Mouse (Mus musculus) heart, postnatal 4 days (tissue): ENCODE results near the gene Mfsd14a. TPM values are rescaled to one million over a fixed set of nuclear protein-coding genes. Genes with fewer than 3 reads are reported as not detected.

Source experiments
- DNase-seq: peaks from one replicate; pipeline ENCODE4 v3.0.0; 2021
- total RNA-seq, 2 experiments: library from RNA; stranded (reverse); gene quantifications; 2 replicates each; pipeline ENCODE4 v1.2.3; 2021

The Mfsd14a gene
- total RNA-seq, 2 experiments from 2014 or later, result 33.5 to 33.6 TPM

DNA sequence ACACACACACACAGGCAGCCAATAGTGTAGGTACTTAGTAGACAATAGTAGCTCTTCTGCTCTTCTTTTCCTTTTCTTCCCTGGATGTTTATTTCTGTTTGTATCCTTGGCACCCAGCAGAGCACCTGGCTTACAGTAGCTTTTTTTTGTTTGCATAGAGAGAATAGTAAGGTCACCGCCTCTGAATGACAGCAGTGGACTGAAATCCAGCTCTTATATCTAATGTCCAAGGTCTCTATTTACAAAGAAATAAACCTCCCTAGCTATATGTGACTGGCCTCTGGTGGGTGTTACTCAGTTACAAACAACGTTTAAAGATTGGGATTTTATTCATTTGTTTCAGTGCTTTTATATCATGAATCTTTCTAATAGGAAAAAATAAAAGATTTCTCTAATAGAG lies 62.8 kb downstream of the Mfsd14a start:
- DNase-seq, result no peak

DNA sequence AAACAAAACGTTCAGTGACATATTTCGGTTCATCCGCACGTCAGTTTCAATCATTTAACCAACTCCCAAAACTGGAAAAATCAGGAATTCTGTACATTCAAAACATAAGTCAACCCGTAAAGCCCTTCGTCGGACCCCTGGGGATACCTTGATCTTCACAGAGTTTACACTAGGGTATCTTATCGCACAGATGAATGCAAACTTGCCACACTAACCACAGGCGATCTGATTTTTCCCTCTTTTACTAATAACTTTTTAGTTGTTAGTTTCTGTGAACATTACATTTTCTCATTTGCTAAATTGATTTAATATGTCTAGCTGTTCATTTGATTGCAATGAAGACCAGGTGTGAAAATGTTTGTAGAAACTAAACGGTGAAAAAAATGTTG lies 66.9 kb downstream of the Mfsd14a start:
- no peak for DNase-seq

DNA sequence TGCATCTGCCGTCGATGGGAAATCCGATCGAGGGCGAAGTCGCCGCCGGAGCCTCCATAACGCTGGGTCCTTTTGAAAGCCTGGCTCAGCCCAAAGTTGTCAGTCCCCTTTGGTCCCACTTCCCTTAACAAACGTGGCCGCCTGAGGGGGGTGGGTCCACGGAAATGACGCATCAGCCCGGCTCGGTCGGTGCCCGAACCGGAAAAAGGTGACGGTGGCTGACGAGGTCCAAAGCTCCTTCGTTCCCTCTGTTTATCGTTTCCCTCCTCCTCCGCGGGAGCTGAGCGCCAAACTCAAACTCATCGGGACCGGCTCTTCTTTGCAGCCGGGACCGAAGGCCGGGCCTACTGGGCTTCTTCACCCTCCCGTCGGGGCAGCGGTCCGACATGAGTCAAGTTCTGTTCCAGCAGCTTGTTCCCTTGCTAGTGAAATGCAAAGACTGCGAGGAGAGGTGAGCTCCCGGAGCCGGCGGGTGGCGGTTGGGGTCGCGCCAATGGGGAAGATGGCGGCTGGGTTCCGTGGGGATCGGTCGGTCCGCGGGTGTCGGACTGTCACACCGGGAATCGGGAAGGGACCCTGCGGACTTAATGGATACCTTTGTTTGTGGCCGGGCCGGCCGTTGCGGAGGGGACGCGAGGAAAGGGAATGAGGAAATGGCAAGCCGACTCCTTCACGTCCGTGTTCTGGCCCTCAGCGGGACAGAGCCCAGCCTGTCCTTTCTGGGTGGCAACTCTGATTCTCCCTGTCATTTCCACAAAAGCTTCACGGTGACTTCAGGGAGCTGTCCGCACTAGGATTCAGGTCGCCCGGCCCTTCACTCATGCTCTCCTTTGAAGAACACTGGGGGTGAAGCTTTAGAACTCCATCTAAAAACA lies 67.5 kb downstream of the Mfsd14a start, which contains the start of gene Sass6:
Gene Sass6 (plus strand): TSS at position 255 of the 875 bp plus-strand sequence.
- peak; percentile 99 for DNase-seq

DNA sequence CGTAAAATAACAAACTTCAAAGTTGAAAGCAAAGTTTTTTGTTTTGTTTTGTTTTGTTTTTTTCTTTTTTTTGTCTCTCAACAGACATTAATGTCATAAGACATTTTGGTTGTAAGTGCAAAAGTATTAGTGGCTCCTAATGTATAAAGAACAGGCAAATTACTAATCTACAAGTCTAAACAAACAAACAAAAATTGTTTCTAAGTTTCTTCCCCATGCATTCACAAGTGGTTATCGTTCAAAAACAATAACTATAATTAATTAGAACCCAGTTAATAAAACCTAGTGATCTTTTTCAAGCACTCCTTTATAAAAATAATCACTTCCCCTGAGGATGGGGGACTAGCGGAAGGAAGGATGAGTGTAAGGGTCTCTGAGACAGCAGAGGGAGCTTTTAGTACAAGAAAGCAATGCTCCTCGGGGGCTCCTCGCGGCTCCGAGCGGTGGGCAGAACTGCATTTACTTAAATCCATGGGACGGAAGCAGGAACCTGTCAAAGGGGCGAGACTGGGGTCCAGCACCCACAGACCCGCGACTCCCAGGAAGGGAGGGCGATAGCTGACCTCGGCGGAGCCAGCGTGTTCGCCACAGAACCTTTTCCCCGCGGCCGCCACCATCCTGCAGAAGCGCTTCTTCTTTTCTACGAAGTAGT lies 68.3 kb downstream of the Mfsd14a start:
- DNase-seq, result no peak

DNA sequence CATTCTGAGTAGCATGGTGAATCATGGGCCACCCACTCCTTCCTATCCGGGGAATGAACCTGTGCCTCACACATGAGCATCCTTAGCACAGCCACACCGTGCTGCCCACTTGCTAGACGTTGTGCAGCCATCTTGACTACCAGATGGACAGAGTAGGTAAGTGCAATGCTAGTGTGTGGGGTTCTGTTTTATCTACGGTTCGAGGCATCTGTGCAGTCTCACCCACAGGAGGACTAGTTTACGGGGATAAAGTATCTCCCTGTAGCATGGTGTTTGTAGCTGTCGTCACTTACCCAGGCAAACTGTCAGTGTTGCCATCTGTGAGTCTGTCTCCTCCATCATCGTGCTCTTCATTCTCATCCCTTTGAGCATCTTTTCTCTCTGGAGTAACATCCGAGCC lies 80.3 kb downstream of the Mfsd14a start:
- no peak for DNase-seq

Other genes starting within 250 kb of the Mfsd14a start
- gene Cdc14a, start 238.6 kb downstream of the Mfsd14a start, total RNA-seq, result 1 to 10 TPM; 5.3 to 5.8 TPM
- 10 to 100 TPM; 30.7 to 34.1 TPM for gene Rtca, start 154.5 kb downstream of the Mfsd14a start, total RNA-seq
- 10 to 100 TPM; 22.4 to 22.6 TPM for gene Dbt, start 149.6 kb downstream of the Mfsd14a start, total RNA-seq
- 10 to 100 TPM; 65.9 to 67.2 TPM for gene Lrrc39, start 99.7 kb downstream of the Mfsd14a start, total RNA-seq
- 1 to 10 TPM; 9.3 to 10.0 TPM for gene Sass6, start 67.7 kb downstream of the Mfsd14a start, total RNA-seq
- gene Trmt13, start 48.1 kb downstream of the Mfsd14a start, total RNA-seq, result 1 to 10 TPM; 7.1 to 9.0 TPM
- 1 to 10 TPM in 1 of 2 experiments, not detected in 1; 1.8 TPM for gene Gm43191, start 18.6 kb upstream of the Mfsd14a start, total RNA-seq
- gene Slc35a3, start 50.2 kb upstream of the Mfsd14a start, total RNA-seq, result 10 to 100 TPM; 23.7 to 25.8 TPM
- gene Agl, start 145.5 kb upstream of the Mfsd14a start, total RNA-seq, result 100 to 1,000 TPM; 134 to 148 TPM
- gene Frrs1, start 196.8 kb upstream of the Mfsd14a start, total RNA-seq, result 10 to 100 TPM in 1 of 2 experiments, 1 to 10 TPM in 1; 8.0 to 11.9 TPM